Mouse (Mus musculus): ENCODE measurements around the gene Olfr1423. TPM values are rescaled to one million over a fixed set of nuclear protein-coding genes. Genes with fewer than 3 reads are reported as not detected.
"Not testable (repeated sequence)": the region's sequence is repeated elsewhere in the genome, so short reads cannot be mapped to it uniquely, and the experiment has no call there.

Gene Olfr1423
- polyA plus RNA-seq (2014; fragmentation: Nextera tagmentation; extraction: Ambion mirVana) = not detected in 2 replicates

- 52% methylated on average over 2 of the region's 2 CpGs for WGBS (ENCODE audit: insufficient replicate concordance)
- ATAC-seq (replicated peaks; ENCODE audit: insufficient number of reproducible peaks, low FRiP score, low TSS enrichment) = no peak
Measured at GRCm38 (mm10) chr19:12041217-12041616, at the start of gene Olfr1423. TSS of gene Olfr1423 (minus strand) at chr19:12041317.

GRCm38 (mm10) chr19:12077631-12078030, 36.5 kb upstream of the Olfr1423 start, which contains the start of gene Olfr1425:
TSS of gene Olfr1425 (minus strand) at chr19:12077731.
- not testable (repeated sequence) for H3K27me3 ChIP-seq (ENCODE audit: control insufficient read depth, insufficient read depth, low read length); ATAC-seq (replicated peaks; ENCODE audit: insufficient number of reproducible peaks, low FRiP score, low TSS enrichment); H3K4me2 ChIP-seq; H3K4me3 ChIP-seq (ENCODE audit: low read depth, low read length); H3K27ac ChIP-seq (ENCODE audit: low read depth, low read length); H3K9ac ChIP-seq (ENCODE audit: low read depth, low read length); H3K36me3 ChIP-seq (ENCODE audit: control insufficient read depth, insufficient read depth, low read length); H3K9me3 ChIP-seq (replicated peaks; ENCODE audit: control insufficient read depth, low read length); H3K4me1 ChIP-seq (ENCODE audit: control insufficient read depth, insufficient read depth, low read length)
- WGBS (ENCODE audit: insufficient replicate concordance) = 80% methylated on average over 4 of the region's 4 CpGs

More at GRCm38 (mm10) chr19:12041217-12041616, at the start of gene Olfr1423:
- no peaks in the 10 kb centered on the region for H3K9me3 ChIP-seq (replicated peaks; ENCODE audit: control insufficient read depth, low read length)
- no peak within 1 kb of the TSS for H3K4me2 ChIP-seq
- H3K27ac ChIP-seq (ENCODE audit: low read depth, low read length) = no peak within 1 kb of the TSS
- no peak within 1 kb of the TSS for H3K9ac ChIP-seq (ENCODE audit: low read depth, low read length)
- no peaks in the 10 kb centered on the region for H3K27me3 ChIP-seq (ENCODE audit: control insufficient read depth, insufficient read depth, low read length)
- H3K4me1 ChIP-seq (ENCODE audit: control insufficient read depth, insufficient read depth, low read length) = no peaks in the 10 kb centered on the region
- no peak within 1 kb of the TSS for H3K4me3 ChIP-seq (ENCODE audit: low read depth, low read length)
- H3K36me3 ChIP-seq (ENCODE audit: control insufficient read depth, insufficient read depth, low read length) = no peaks in the 10 kb centered on the region

- not testable (repeated sequence) for ATAC-seq (replicated peaks; ENCODE audit: insufficient number of reproducible peaks, low FRiP score, low TSS enrichment); H3K4me3 ChIP-seq (ENCODE audit: low read depth, low read length); H3K27ac ChIP-seq (ENCODE audit: low read depth, low read length); H3K9ac ChIP-seq (ENCODE audit: low read depth, low read length); H3K4me1 ChIP-seq (ENCODE audit: control insufficient read depth, insufficient read depth, low read length); H3K36me3 ChIP-seq (ENCODE audit: control insufficient read depth, insufficient read depth, low read length); H3K27me3 ChIP-seq (ENCODE audit: control insufficient read depth, insufficient read depth, low read length); H3K9me3 ChIP-seq (replicated peaks; ENCODE audit: control insufficient read depth, low read length); H3K4me2 ChIP-seq
- WGBS (ENCODE audit: insufficient replicate concordance) = 76% methylated on average over 1 of the region's 1 CpGs
Measured at GRCm38 (mm10) chr19:12069546-12069945, 28.4 kb upstream of the Olfr1423 start.

- not testable (repeated sequence) for ATAC-seq (replicated peaks; ENCODE audit: insufficient number of reproducible peaks, low FRiP score, low TSS enrichment); H3K4me2 ChIP-seq
- 48% methylated on average over 1 of the region's 1 CpGs for WGBS (ENCODE audit: insufficient replicate concordance)
Measured at GRCm38 (mm10) chr19:12067806-12068205, 26.7 kb upstream of the Olfr1423 start.

GRCm38 (mm10) chr19:12062582-12062981, 21.5 kb upstream of the Olfr1423 start, which contains the start of gene Olfr1424:
TSS of gene Olfr1424 (minus strand) at chr19:12062682.
- H3K27me3 ChIP-seq (ENCODE audit: control insufficient read depth, insufficient read depth, low read length); H3K36me3 ChIP-seq (ENCODE audit: control insufficient read depth, insufficient read depth, low read length); H3K9ac ChIP-seq (ENCODE audit: low read depth, low read length); H3K4me2 ChIP-seq; ATAC-seq (replicated peaks; ENCODE audit: insufficient number of reproducible peaks, low FRiP score, low TSS enrichment); H3K27ac ChIP-seq (ENCODE audit: low read depth, low read length); H3K4me3 ChIP-seq (ENCODE audit: low read depth, low read length); H3K9me3 ChIP-seq (replicated peaks; ENCODE audit: control insufficient read depth, low read length); H3K4me1 ChIP-seq (ENCODE audit: control insufficient read depth, insufficient read depth, low read length): not testable (repeated sequence)
- 83% methylated on average over 1 of the region's 1 CpGs for WGBS (ENCODE audit: insufficient replicate concordance)

More at GRCm38 (mm10) chr19:12067806-12068205, 26.7 kb upstream of the Olfr1423 start:
- H3K4me3 ChIP-seq (ENCODE audit: low read depth, low read length); H3K9ac ChIP-seq (ENCODE audit: low read depth, low read length); H3K9me3 ChIP-seq (replicated peaks; ENCODE audit: control insufficient read depth, low read length); H3K4me1 ChIP-seq (ENCODE audit: control insufficient read depth, insufficient read depth, low read length); H3K36me3 ChIP-seq (ENCODE audit: control insufficient read depth, insufficient read depth, low read length); H3K27me3 ChIP-seq (ENCODE audit: control insufficient read depth, insufficient read depth, low read length); H3K27ac ChIP-seq (ENCODE audit: low read depth, low read length): not testable (repeated sequence)

GRCm38 (mm10) chr19:12043163-12043562, 2.0 kb upstream of the Olfr1423 start:
- H3K27ac ChIP-seq (ENCODE audit: low read depth, low read length) = no peak overlapping the region
- no peak overlapping the region for H3K4me2 ChIP-seq
- 77% methylated on average over 5 of the region's 5 CpGs for WGBS (ENCODE audit: insufficient replicate concordance)
- H3K4me3 ChIP-seq (ENCODE audit: low read depth, low read length) = no peak overlapping the region
- H3K9ac ChIP-seq (ENCODE audit: low read depth, low read length) = no peak overlapping the region
- H3K9me3 ChIP-seq (replicated peaks; ENCODE audit: control insufficient read depth, low read length) = no peaks in the 10 kb centered on the region
- no peaks in the 10 kb centered on the region for H3K27me3 ChIP-seq (ENCODE audit: control insufficient read depth, insufficient read depth, low read length)
- no peak for ATAC-seq (replicated peaks; ENCODE audit: insufficient number of reproducible peaks, low FRiP score, low TSS enrichment)
- H3K4me1 ChIP-seq (ENCODE audit: control insufficient read depth, insufficient read depth, low read length) = no peaks in the 10 kb centered on the region
- H3K36me3 ChIP-seq (ENCODE audit: control insufficient read depth, insufficient read depth, low read length) = no peaks in the 10 kb centered on the region

- H3K4me3 ChIP-seq (ENCODE audit: low read depth, low read length) = no peak overlapping the region
- H3K4me1 ChIP-seq (ENCODE audit: control insufficient read depth, insufficient read depth, low read length) = no peaks in the 10 kb centered on the region
- H3K4me2 ChIP-seq = no peak overlapping the region
- no peaks in the 10 kb centered on the region for H3K9me3 ChIP-seq (replicated peaks; ENCODE audit: control insufficient read depth, low read length)
- no peaks in the 10 kb centered on the region for H3K36me3 ChIP-seq (ENCODE audit: control insufficient read depth, insufficient read depth, low read length)
- no peak overlapping the region for H3K9ac ChIP-seq (ENCODE audit: low read depth, low read length)
- H3K27me3 ChIP-seq (ENCODE audit: control insufficient read depth, insufficient read depth, low read length) = no peaks in the 10 kb centered on the region
- no peak overlapping the region for H3K27ac ChIP-seq (ENCODE audit: low read depth, low read length)
- ATAC-seq (replicated peaks; ENCODE audit: insufficient number of reproducible peaks, low FRiP score, low TSS enrichment) = no peak
Measured at GRCm38 (mm10) chr19:12037727-12038126, 3.4 kb downstream of the Olfr1423 start.

GRCm38 (mm10) chr19:12026606-12027005, 14.5 kb downstream of the Olfr1423 start:
- Histone ChIP-seq H3K4me2 (no peak overlapping the region), H3K4me1 (ENCODE audit: control insufficient read depth, insufficient read depth, low read length) (no peaks in the 10 kb centered on the region), H3K9ac (ENCODE audit: low read depth, low read length) (no peak overlapping the region), H3K4me3 (ENCODE audit: low read depth, low read length) (no peak overlapping the region), H3K36me3 (ENCODE audit: control insufficient read depth, insufficient read depth, low read length) (no peaks in the 10 kb centered on the region), H3K9me3 (replicated peaks; ENCODE audit: control insufficient read depth, low read length) (no peaks in the 10 kb centered on the region), H3K27ac (ENCODE audit: low read depth, low read length) (no peak overlapping the region), H3K27me3 (ENCODE audit: control insufficient read depth, insufficient read depth, low read length) (no peaks in the 10 kb centered on the region)
- no peak for ATAC-seq (replicated peaks; ENCODE audit: insufficient number of reproducible peaks, low FRiP score, low TSS enrichment)
- WGBS (ENCODE audit: insufficient replicate concordance) = 22% methylated on average over 2 of the region's 2 CpGs

- H3K27me3 ChIP-seq (ENCODE audit: control insufficient read depth, insufficient read depth, low read length) = no peaks in the 10 kb centered on the region
- no peaks in the 10 kb centered on the region for H3K9me3 ChIP-seq (replicated peaks; ENCODE audit: control insufficient read depth, low read length)
- H3K9ac ChIP-seq (ENCODE audit: low read depth, low read length) = no peak overlapping the region
- 65% methylated on average over 3 of the region's 3 CpGs for WGBS (ENCODE audit: insufficient replicate concordance)
- no peak overlapping the region for H3K4me2 ChIP-seq
- no peaks in the 10 kb centered on the region for H3K4me1 ChIP-seq (ENCODE audit: control insufficient read depth, insufficient read depth, low read length)
- H3K36me3 ChIP-seq (ENCODE audit: control insufficient read depth, insufficient read depth, low read length) = no peaks in the 10 kb centered on the region
- ATAC-seq (replicated peaks; ENCODE audit: insufficient number of reproducible peaks, low FRiP score, low TSS enrichment) = no peak
- H3K27ac ChIP-seq (ENCODE audit: low read depth, low read length) = no peak overlapping the region
- no peak overlapping the region for H3K4me3 ChIP-seq (ENCODE audit: low read depth, low read length)
Measured at GRCm38 (mm10) chr19:12025333-12025732, 15.8 kb downstream of the Olfr1423 start.
